Mouse (Mus musculus): ENCODE measurements around the gene Ssr4. TPM values are rescaled to one million over a fixed set of nuclear protein-coding genes. Genes with fewer than 3 reads are reported as not detected.

The Ssr4 gene
- total and polyA plus RNA-seq, 3 experiments, result 283 to 343 TPM; not detected in 1

DNA sequence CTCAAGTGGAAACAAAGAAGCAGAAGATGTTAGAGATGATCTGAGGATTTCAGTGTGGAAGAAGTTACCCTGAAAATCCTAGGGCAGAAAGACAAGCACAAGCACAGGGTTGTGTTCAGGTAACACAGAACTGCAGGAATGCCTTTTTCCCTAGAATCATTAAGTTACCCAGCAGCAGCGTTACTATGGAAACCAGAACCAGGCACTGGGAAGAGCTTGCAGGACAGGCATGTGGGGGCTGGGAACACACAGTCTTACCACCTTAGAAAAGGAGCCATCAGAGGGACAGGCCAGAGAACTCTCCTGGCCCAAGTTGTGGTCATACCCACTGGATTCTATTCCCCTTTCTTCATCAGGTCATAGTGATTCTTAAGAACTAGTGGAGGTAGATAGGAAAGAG is 19.0 kb downstream of the Ssr4 start:
- no peak overlapping the region for H3K9ac ChIP-seq (ENCODE audit: control insufficient read depth, low read depth, low read length, poor library complexity, severe bottlenecking)
- no peak overlapping the region for H3K27ac ChIP-seq (ENCODE audit: control insufficient read depth, low read depth, low read length)
- no peak for DNase-seq (ENCODE audit: low read depth, low spot score)
- no peaks in the 10 kb centered on the region for H3K36me3 ChIP-seq (ENCODE audit: control insufficient read depth in 1 of 2, insufficient read depth in 2 of 2, low read length in 2 of 2)
- no peaks in the 10 kb centered on the region for H3K4me1 ChIP-seq (ENCODE audit: control insufficient read depth in 1 of 2, insufficient read depth in 2 of 2, low read length in 2 of 2)
- TF ChIP-seq TCF12 (IDR thresholded peaks at IDR 0.05; ENCODE audit: low read depth, low read length) (no peak), GATA1 (IDR thresholded peaks at IDR 0.05; ENCODE audit: low read depth, low read length) (no peak), ZNF384 (IDR thresholded peaks at IDR 0.05; ENCODE audit: low read depth, low read length) (no peak), MYB (IDR thresholded peaks at IDR 0.05; ENCODE audit: low read depth, low read length) (no peak), POLR2AphosphoS5 (IDR thresholded peaks at IDR 0.05; ENCODE audit: borderline replicate concordance, low read depth, low read length) (no peak), MXI1 (IDR thresholded peaks at IDR 0.05; ENCODE audit: low read depth, low read length) (no peak), NRF1 (IDR thresholded peaks at IDR 0.05; ENCODE audit: insufficient read depth, low read depth, low read length, poor library complexity, severe bottlenecking) (no peak), USF1 (IDR thresholded peaks at IDR 0.05; ENCODE audit: low read depth, low read length) (no peak), KAT2A (conservative IDR thresholded peaks at IDR 0.05; ENCODE audit: low read depth, low read length) (no peak), ZKSCAN1 (IDR thresholded peaks at IDR 0.05; ENCODE audit: low read depth, low read length) (no peak), CTCF (IDR thresholded peaks at IDR 0.05 in 2 of 3, conservative IDR thresholded peaks at IDR 0.05 in 1 of 3; ENCODE audit: control insufficient read depth in 1 of 3, insufficient read depth in 1 of 3, low read depth in 2 of 3, low read length in 3 of 3, poor library complexity in 1 of 3, severe bottlenecking in 1 of 3) (no peak), JUND (IDR thresholded peaks at IDR 0.05; ENCODE audit: low read depth, low read length) (no peak), GABPA (IDR thresholded peaks at IDR 0.05; ENCODE audit: low read depth, low read length) (no peak), RCOR1 (IDR thresholded peaks at IDR 0.05; ENCODE audit: low read depth, low read length) (no peak), MAFK (IDR thresholded peaks at IDR 0.05; ENCODE audit: borderline replicate concordance, low read depth, low read length) (no peak), MAX (IDR thresholded peaks at IDR 0.05; ENCODE audit: low read length) (no peak), UBTF (IDR thresholded peaks at IDR 0.05; ENCODE audit: borderline replicate concordance, insufficient read depth, low read depth, low read length) (no peak)
- no peak overlapping the region for H3K4me3 ChIP-seq (ENCODE audit: control insufficient read depth in 1 of 2, insufficient read depth in 1 of 2, low read depth in 2 of 2, low read length in 2 of 2)
- H3K9me3 ChIP-seq (replicated peaks; ENCODE audit: insufficient read depth, low read length), result no peaks in the 10 kb centered on the region
- no peaks in the 10 kb centered on the region for H3K27me3 ChIP-seq (ENCODE audit: control insufficient read depth in 1 of 2, insufficient read depth in 2 of 2, low read length in 2 of 2)
- no peaks in the 10 kb centered on the region for H3K79me2 ChIP-seq (ENCODE audit: control insufficient read depth, insufficient read depth, low read length, poor library complexity)

- Histone ChIP-seq H3K4me3 (ENCODE audit: control insufficient read depth in 1 of 2, insufficient read depth in 1 of 2, low read depth in 2 of 2, low read length in 2 of 2) (no peak overlapping the region), H3K9ac (ENCODE audit: control insufficient read depth, low read depth, low read length, poor library complexity, severe bottlenecking) (no peak overlapping the region), H3K9me3 (replicated peaks; ENCODE audit: insufficient read depth, low read length) (no peaks in the 10 kb centered on the region), H3K4me1 (ENCODE audit: control insufficient read depth in 1 of 2, insufficient read depth in 2 of 2, low read length in 2 of 2) (peaks cover 2 to 13% of the 10 kb centered on the region in 2 experiments; a peak in 3 of 4 replicates), H3K27me3 (ENCODE audit: control insufficient read depth in 1 of 2, insufficient read depth in 2 of 2, low read length in 2 of 2) (no peaks in the 10 kb centered on the region), H3K36me3 (ENCODE audit: control insufficient read depth in 1 of 2, insufficient read depth in 2 of 2, low read length in 2 of 2) (peaks cover 0 to 11% of the 10 kb centered on the region in 2 experiments; a peak in 2 of 4 replicates), H3K79me2 (ENCODE audit: control insufficient read depth, insufficient read depth, low read length, poor library complexity) (no peaks in the 10 kb centered on the region), H3K27ac (ENCODE audit: control insufficient read depth, low read depth, low read length) (no peak overlapping the region)
- DNase-seq (ENCODE audit: low read depth, low spot score), result no peak
- no peak for TF ChIP-seq NRF1 (IDR thresholded peaks at IDR 0.05; ENCODE audit: insufficient read depth, low read depth, low read length, poor library complexity, severe bottlenecking)
- no peak for TF ChIP-seq ZMIZ1 (IDR thresholded peaks at IDR 0.05; ENCODE audit: low read depth, low read length)
- TF ChIP-seq GATA1 (IDR thresholded peaks at IDR 0.05; ENCODE audit: low read depth, low read length), result no peak
- no peak for TF ChIP-seq POLR2AphosphoS2 (IDR thresholded peaks at IDR 0.05; ENCODE audit: low read length)
- TF ChIP-seq MAX (IDR thresholded peaks at IDR 0.05; ENCODE audit: low read length), result no peak
- TF ChIP-seq ZKSCAN1 (IDR thresholded peaks at IDR 0.05; ENCODE audit: low read depth, low read length), result no peak
- no peak for TF ChIP-seq HCFC1 (IDR thresholded peaks at IDR 0.05; ENCODE audit: low read depth, low read length)
- TF ChIP-seq MEF2A (IDR thresholded peaks at IDR 0.05; ENCODE audit: extremely low read depth, insufficient replicate concordance, low read depth, low read length, poor library complexity, severe bottlenecking), result no peak
- no peak for TF ChIP-seq CHD2 (IDR thresholded peaks at IDR 0.05; ENCODE audit: low read length)
- no peak for TF ChIP-seq ZC3H11A (IDR thresholded peaks at IDR 0.05; ENCODE audit: low read depth, low read length)
- no peak for TF ChIP-seq CTCF (IDR thresholded peaks at IDR 0.05 in 2 of 3, conservative IDR thresholded peaks at IDR 0.05 in 1 of 3; ENCODE audit: control insufficient read depth in 1 of 3, insufficient read depth in 1 of 3, low read depth in 2 of 3, low read length in 3 of 3, poor library complexity in 1 of 3, severe bottlenecking in 1 of 3)
- no peak for TF ChIP-seq BHLHE40 (IDR thresholded peaks at IDR 0.05; ENCODE audit: borderline replicate concordance, low read depth, low read length)
- TF ChIP-seq RCOR1 (IDR thresholded peaks at IDR 0.05; ENCODE audit: low read depth, low read length), result no peak
- no peak for TF ChIP-seq POLR2AphosphoS5 (IDR thresholded peaks at IDR 0.05; ENCODE audit: borderline replicate concordance, low read depth, low read length)
- TF ChIP-seq NELFE (IDR thresholded peaks at IDR 0.05; ENCODE audit: low read depth, low read length), result no peak
- no peak for TF ChIP-seq GABPA (IDR thresholded peaks at IDR 0.05; ENCODE audit: low read depth, low read length)
- no peak for TF ChIP-seq MAFK (IDR thresholded peaks at IDR 0.05; ENCODE audit: borderline replicate concordance, low read depth, low read length)
- no peak for TF ChIP-seq ELF1 (IDR thresholded peaks at IDR 0.05; ENCODE audit: low read depth, low read length)
Measured at GRCm38 (mm10) chrX:73815072-73815471, 28.2 kb downstream of the Ssr4 start.
